Mouse (Mus musculus) intestine, postnatal 0 days (tissue): Measurements from ENCODE around the gene Cep89. TPM values are rescaled to one million over a fixed set of nuclear protein-coding genes. Genes with fewer than 3 reads are reported as not detected.

Source experiments
- ATAC-seq: fragments of 200-750 bp; cut with Nextera tagmentation; 2 replicates; pipeline ENCODE4 v1.8.0; 2017; ENCODE audit warnings: mild to moderate bottlenecking, moderate TSS enrichment, moderate library complexity
- H3K27ac ChIP-seq: fragments of 300-500 bp; sonication (generic); 2 replicates; pipeline ENCODE4 v1.5.1; 2014; ENCODE audit warnings: mild to moderate bottlenecking, low read depth, low read length, moderate library complexity
- H3K27me3 ChIP-seq: fragments of 300-500 bp; sonication (generic); replicated peaks from 2 replicates; pipeline ENCODE4 v1.6.1; 2014; ENCODE audit warnings: low read length, mixed read lengths; ENCODE audit not compliant: control insufficient read depth, insufficient read depth
- H3K36me3 ChIP-seq: fragments of 300-500 bp; sonication (generic); 2 replicates; pipeline ENCODE4 v1.6.1; 2014; ENCODE audit warnings: mild to moderate bottlenecking, moderate library complexity; ENCODE audit not compliant: control insufficient read depth, insufficient read depth
- H3K4me1 ChIP-seq: fragments of 300-500 bp; sonication (generic); replicated peaks from 2 replicates; pipeline ENCODE4 v1.6.1; 2014; ENCODE audit warnings: antibody characterized with exemption, low read length, mixed read lengths; ENCODE audit not compliant: control insufficient read depth, insufficient read depth
- H3K4me2 ChIP-seq: fragments of 300-500 bp; sonication (generic); replicated peaks from 2 replicates; pipeline ENCODE4 v1.6.1; 2014; ENCODE audit warnings: low read depth, mild to moderate bottlenecking, moderate library complexity
- H3K4me3 ChIP-seq: fragments of 300-500 bp; sonication (generic); 2 replicates; pipeline ENCODE4 v1.5.1; 2014; ENCODE audit warnings: low read depth, low read length
- H3K9ac ChIP-seq: fragments of 300-500 bp; sonication (generic); 2 replicates; pipeline ENCODE4 v1.6.1; 2014; ENCODE audit warnings: mild to moderate bottlenecking, low read depth, low read length
- H3K9me3 ChIP-seq: fragments of 300-500 bp; sonication (generic); 2 replicates; pipeline ENCODE4 v1.6.1; 2016; ENCODE audit warnings: mixed run types; ENCODE audit not compliant: control insufficient read depth
- CTCF ChIP-seq: sonication (generic); IDR thresholded peaks from 2 replicates; pipeline ENCODE4 v1.5.1; 2016; ENCODE audit warnings: low read depth, mild to moderate bottlenecking, control low read depth, antibody characterized with exemption, moderate library complexity
- WGBS: fragments of 180-500 bp; shearing (Covaris S2); extraction: QIAGEN DNeasy Blood & Tissue Kit; methylation state at CpG from one replicate; pipeline ENCODE4 v1.1.7; 2014; 5-methylcytosine and 5-hydroxymethylcytosine counted together
- polyA plus RNA-seq: library from polyadenylated mRNA; unstranded; fragments of >200 nt; fragmentation: Nextera tagmentation; extraction: Ambion mirVana; gene quantifications from 2 replicates; pipeline ENCODE4 v1.2.1, GENCODE M21; 2015

The Cep89 gene
- polyA plus RNA-seq, result 9.7 and 10.1 TPM in 2 replicates

DNA sequence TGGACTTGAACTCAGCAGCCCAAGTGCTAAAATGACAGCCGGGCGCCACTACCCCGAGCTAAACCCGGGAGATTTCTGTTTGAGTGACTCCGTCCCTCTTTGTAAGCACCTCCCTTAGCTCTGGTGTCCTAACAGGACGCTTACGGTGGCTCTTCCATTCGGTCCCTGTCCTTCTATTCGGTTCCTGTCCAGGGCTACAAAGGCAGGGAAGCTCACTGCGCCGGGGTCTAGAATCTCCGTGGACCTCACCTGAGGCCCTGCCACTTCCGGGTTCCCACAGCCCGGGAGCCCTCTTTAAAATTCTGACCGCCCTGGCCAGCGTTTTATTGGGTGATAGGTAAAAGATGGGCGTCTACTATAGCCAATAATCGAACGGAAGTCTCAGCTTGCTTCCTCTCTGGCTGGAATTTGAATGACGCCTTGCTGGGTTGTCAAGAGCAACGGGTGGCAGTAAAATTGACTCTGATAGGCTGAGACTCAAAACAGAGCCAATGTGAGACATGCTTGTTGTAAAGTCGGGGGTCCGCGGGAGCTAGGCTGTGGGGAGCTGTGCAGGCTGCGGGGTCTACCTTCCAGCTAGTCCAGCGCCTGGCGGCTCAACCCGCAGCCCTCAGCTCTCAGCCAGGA lies at the start of gene Cep89, which contains the start of gene Faap24:
Cep89 (plus strand) TSS at position 494 of the 627 bp plus-strand sequence.
Faap24 (minus strand) TSS at position 295 of the 627 bp plus-strand sequence.
- no peak for TF ChIP-seq CTCF
- no peaks in the 10 kb centered on the region for H3K9me3 ChIP-seq
- H3K27me3 ChIP-seq, result no peaks in the 10 kb centered on the region
- peak within 1 kb of the TSS; percentile 58 for H3K27ac ChIP-seq
- ATAC-seq, result peak; percentile 94
- peak within 1 kb of the TSS; percentile 79 for H3K4me2 ChIP-seq
- H3K4me3 ChIP-seq, result peak within 1 kb of the TSS; percentile 77
- under 1% methylated on average over 28 of the region's 28 CpGs for WGBS
- H3K4me1 ChIP-seq, result no peaks in the 10 kb centered on the region
- H3K9ac ChIP-seq, result peak within 1 kb of the TSS; percentile 63
- H3K36me3 ChIP-seq, result peaks cover 39% of the 10 kb centered on the region

DNA sequence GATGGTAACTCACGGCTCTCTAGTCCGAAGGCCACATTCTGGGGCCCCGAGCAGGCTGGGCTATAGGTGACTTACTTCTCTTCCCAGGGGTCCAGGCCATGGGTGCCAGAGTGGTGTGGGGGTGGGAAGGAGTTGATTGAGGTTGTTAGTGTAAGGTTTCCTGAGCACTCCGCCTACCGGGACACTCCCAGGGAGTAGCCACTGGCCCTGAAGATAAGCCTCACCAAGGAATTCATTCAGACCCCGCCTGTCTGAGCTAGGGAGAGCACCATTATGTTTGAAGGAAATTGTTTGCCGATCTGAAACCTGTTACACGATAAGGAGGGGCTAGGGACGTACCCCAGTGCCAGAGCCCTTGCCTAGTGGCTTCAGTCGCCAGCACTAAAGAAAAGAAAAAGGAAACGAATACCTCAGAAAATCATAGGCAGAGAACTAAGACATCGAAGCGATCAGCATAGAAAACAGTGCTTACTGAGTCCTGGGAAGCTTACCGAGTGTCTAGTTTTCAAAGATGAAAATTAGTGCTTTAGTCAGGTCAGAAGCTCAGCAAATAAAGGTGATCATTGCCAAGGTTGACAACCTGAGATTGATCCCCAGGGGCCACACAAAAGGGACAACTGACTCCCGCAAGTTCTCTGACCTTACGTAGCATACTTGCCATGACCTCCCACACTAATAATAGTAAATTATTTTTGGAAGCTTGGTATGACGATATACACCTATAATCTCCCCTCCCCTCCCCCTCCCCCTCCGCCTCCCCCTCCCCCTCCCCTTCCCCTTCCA lies 48.7 kb upstream of the Cep89 start:
- 29% methylated on average over 17 of the region's 18 CpGs for WGBS
- H3K4me3 ChIP-seq, result no peak overlapping the region
- peak; percentile 33 for ATAC-seq
- TF ChIP-seq CTCF, result no peak
- no peaks in the 10 kb centered on the region for H3K27me3 ChIP-seq
- peak overlapping the region; percentile 78 for H3K27ac ChIP-seq
- H3K9ac ChIP-seq, result no peak overlapping the region
- peaks cover 7% of the 10 kb centered on the region; the same call in 1 of the 2 replicates for H3K36me3 ChIP-seq
- H3K4me2 ChIP-seq, result peak overlapping the region; percentile 50
- H3K9me3 ChIP-seq, result no peaks in the 10 kb centered on the region
- peaks cover 8% of the 10 kb centered on the region; the same call in 1 of the 2 replicates for H3K4me1 ChIP-seq

- no peak for TF ChIP-seq CTCF
- Histone ChIP-seq H3K36me3 (peaks cover 16% of the 10 kb centered on the region; the same call in 1 of the 2 replicates), H3K9ac (no peak overlapping the region), H3K4me3 (no peak overlapping the region), H3K27ac (peak overlapping the region; percentile 66), H3K4me1 (peaks cover 8% of the 10 kb centered on the region; the same call in 1 of the 2 replicates), H3K9me3 (no peaks in the 10 kb centered on the region), H3K27me3 (no peaks in the 10 kb centered on the region), H3K4me2 (peak overlapping the region; percentile 30; the same call in 1 of the 2 replicates)
- WGBS, result 60% methylated on average over 4 of the region's 4 CpGs
- ATAC-seq, result no peak
Observed at GRCm38 (mm10) chr7:35349022-35349421, 47.8 kb upstream of the Cep89 start.

DNA sequence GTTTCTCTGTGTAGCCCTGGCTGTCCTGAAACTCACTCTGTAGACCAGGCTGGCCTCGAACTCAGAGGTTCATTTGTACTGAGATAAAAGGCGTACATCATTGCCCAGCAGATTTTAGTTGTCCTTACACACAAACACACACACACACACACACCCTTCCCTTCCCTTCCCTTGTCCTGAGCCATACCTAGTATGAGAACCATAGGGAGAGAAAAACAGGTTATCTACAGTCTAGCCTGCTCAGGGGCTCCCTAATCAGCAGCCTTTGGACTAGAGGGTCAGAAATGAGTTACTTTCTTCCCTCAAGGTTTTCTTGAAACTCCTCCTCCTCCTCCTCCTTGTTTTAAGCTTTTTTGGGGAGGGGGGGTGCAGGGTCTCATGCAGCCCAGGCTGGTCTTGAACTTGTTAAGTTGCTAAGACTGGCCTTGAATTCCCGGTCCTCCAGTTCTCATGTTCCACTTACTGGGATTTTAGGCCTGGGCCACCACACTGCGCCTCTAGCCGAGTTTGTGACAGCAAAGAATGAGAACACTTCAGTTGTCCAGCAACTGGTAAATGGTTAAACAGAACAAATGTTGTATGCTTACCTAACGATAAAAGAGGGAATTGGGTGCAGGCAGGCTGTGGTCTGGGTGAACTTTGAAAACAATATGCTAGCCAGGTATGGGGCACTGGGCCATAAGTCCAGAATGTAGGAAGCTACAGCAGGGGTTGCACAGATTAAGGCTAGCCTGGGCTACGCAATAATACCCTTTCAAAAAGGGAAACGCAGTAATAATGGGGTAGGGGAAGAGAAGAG lies 46.8 kb upstream of the Cep89 start:
- Histone ChIP-seq H3K27ac (peak overlapping the region; percentile 66), H3K9ac (no peak overlapping the region), H3K9me3 (no peaks in the 10 kb centered on the region), H3K36me3 (peaks cover 20% of the 10 kb centered on the region; the same call in 1 of the 2 replicates), H3K4me3 (no peak overlapping the region), H3K27me3 (no peaks in the 10 kb centered on the region), H3K4me1 (peaks cover 8% of the 10 kb centered on the region; the same call in 1 of the 2 replicates), H3K4me2 (peak overlapping the region; percentile 30; the same call in 1 of the 2 replicates)
- TF ChIP-seq CTCF, result no peak
- 42% methylated on average over 8 of the region's 8 CpGs for WGBS
- peak; percentile 29; the same call in 1 of the 2 replicates for ATAC-seq

- Histone ChIP-seq H3K27me3 (no peaks in the 10 kb centered on the region), H3K36me3 (peaks cover 13% of the 10 kb centered on the region; the same call in 1 of the 2 replicates), H3K4me3 (no peak overlapping the region), H3K4me1 (peaks cover 12% of the 10 kb centered on the region; the same call in 1 of the 2 replicates), H3K9ac (no peak overlapping the region), H3K27ac (no peak overlapping the region), H3K9me3 (no peaks in the 10 kb centered on the region), H3K4me2 (no peak overlapping the region)
- 81% methylated on average over 3 of the region's 3 CpGs for WGBS
- TF ChIP-seq CTCF, result no peak
- no peak for ATAC-seq
Observed at GRCm38 (mm10) chr7:35351155-35351554, 45.7 kb upstream of the Cep89 start.
